Mouse (Mus musculus) megakaryocyte, embryonic 14.5 days (primary cell): ENCODE measurements around the gene Itga9. TPM values are rescaled to one million over a fixed set of nuclear protein-coding genes. Genes with fewer than 3 reads are reported as not detected.

Source experiments
- H3K27me3 ChIP-seq: replicated peaks from 2 replicates; pipeline ENCODE3; 2012; ENCODE audit warnings: inconsistent platforms
- H3K36me3 ChIP-seq: replicated peaks from 2 replicates; pipeline ENCODE3; 2012; ENCODE audit warnings: low read length, inconsistent platforms, mixed read lengths
- H3K4me1 ChIP-seq: 2 replicates; pipeline ENCODE4 v1.6.1; 2012; ENCODE audit warnings: inconsistent platforms
- H3K4me3 ChIP-seq: replicated peaks from 2 replicates; pipeline ENCODE3; 2012; ENCODE audit warnings: moderate library complexity, mild to moderate bottlenecking, inconsistent platforms
- H3K9me3 ChIP-seq: 2 replicates; pipeline ENCODE4 v1.6.1; 2012; ENCODE audit warnings: inconsistent platforms
- FLI1 ChIP-seq: IDR thresholded peaks from 2 replicates; pipeline ENCODE4 v1.6.1; 2012; ENCODE audit warnings: low read length, inconsistent platforms, mixed read lengths
- GATA1 ChIP-seq: IDR thresholded peaks from 3 replicates; pipeline ENCODE4 v1.6.1; 2012; ENCODE audit warnings: mixed read lengths, low read length, inconsistent platforms, borderline replicate concordance
- polyA plus RNA-seq: library from polyadenylated mRNA; stranded (reverse); fragments of >175 nt; gene quantifications from 2 replicates; pipeline ENCODE4 v1.2.3, GENCODE M21; 2012; ENCODE audit warnings: low replicate concordance; ENCODE audit not compliant: insufficient read depth

Gene Itga9
- polyA plus RNA-seq, 1 experiment: 0.30 TPM

- H3K27me3 ChIP-seq: peaks cover 2% of the 10 kb centered on the region
- H3K36me3 ChIP-seq: no peaks in the 10 kb centered on the region
- H3K4me1 ChIP-seq: no peaks in the 10 kb centered on the region
- H3K4me3 ChIP-seq: no peak overlapping the region
- peaks cover 5% of the 10 kb centered on the region for H3K9me3 ChIP-seq
- no peak for TF ChIP-seq FLI1
- no peak for TF ChIP-seq GATA1
Observed at GRCm38 (mm10) chr9:118815543-118815942, 209.1 kb downstream of the Itga9 start.

- Histone ChIP-seq H3K4me1 (peaks cover 11% of the 10 kb centered on the region; the same call in 1 of the 2 replicates), H3K27me3 (peaks cover 10% of the 10 kb centered on the region), H3K9me3 (peaks cover 5% of the 10 kb centered on the region), H3K4me3 (no peak overlapping the region), H3K36me3 (no peaks in the 10 kb centered on the region)
- TF ChIP-seq GATA1 (no peak), FLI1 (no peak)
Observed at GRCm38 (mm10) chr9:118818508-118818907, 212.0 kb downstream of the Itga9 start.

DNA sequence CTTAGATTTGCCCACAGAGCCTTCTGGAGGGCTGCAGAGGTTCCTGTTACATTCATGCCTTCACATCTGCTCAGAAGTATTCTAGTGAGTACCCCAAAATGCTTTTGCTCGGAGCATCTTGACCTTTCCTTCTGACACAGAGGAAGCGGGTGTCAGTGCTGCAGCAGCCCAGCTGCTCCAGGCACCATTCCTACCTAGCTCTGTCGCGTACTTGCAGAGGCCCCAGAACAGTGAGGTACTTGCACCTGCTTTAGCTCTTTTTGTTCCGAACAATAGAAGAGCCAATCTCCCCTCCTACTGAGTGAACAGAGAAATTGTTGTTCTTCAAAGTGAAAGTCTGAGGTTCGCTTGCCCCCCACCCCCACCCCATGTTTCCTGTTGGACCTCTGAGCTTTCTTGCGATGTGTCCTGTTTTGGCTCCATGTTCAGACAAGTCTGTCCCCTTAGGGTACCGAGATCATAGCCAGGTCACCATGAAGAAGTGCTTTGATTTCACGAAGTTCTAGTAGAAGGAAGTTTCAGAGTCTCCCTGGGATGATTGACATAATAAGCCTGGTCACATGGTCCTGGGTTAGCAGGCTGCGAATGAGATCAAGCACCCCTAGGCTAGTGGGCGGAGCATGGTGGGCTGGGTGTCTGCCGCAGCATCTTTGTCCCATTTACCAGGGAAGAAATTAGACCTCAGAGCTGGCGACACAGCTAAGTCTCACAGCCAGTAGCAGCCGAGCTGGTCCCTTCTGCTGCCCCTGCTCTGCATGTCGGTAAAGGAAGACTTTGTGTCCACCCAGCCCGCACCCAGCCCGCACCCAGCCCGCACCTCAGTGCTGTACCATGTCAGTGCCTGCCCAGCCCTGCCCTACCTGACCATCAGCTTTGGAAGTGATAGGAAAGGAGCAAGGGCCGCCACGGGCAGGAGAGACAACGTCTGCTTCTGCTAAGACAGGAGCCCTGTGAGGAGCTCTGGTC, 215.0 kb downstream of the Itga9 start:
- H3K9me3 ChIP-seq: peaks cover 8% of the 10 kb centered on the region; the same call in 1 of the 2 replicates
- TF ChIP-seq FLI1 (no peak), GATA1 (no peak)
- H3K4me3 ChIP-seq: no peak overlapping the region

DNA sequence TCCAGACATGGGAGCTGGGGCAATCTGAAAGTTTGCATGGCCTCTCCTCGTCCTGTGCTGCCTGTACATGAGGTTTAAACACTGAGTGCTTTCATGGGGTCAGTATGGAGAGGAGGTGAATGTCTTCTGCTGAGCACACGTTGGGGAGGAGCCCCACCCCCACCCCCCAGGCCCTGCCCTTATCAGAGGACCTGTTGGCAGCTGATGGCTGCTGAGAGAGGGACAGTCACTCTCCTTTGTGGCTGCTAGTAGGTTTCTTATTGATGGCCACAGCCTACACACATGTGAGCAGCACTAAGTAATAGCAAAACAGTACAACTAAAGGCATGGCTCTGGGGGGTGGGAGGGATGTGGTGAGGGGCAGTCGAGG, 215.7 kb downstream of the Itga9 start:
- Histone ChIP-seq H3K27me3 (peaks cover 13% of the 10 kb centered on the region), H3K36me3 (no peaks in the 10 kb centered on the region), H3K4me1 (peaks cover 11% of the 10 kb centered on the region; the same call in 1 of the 2 replicates), H3K9me3 (peaks cover 8% of the 10 kb centered on the region; the same call in 1 of the 2 replicates), H3K4me3 (no peak overlapping the region)
- TF ChIP-seq FLI1 (no peak), GATA1 (no peak)

More for the DNA sequence above, 215.0 kb downstream of the Itga9 start:
- Histone ChIP-seq H3K4me1 (peaks cover 11% of the 10 kb centered on the region; the same call in 1 of the 2 replicates), H3K27me3 (peaks cover 13% of the 10 kb centered on the region), H3K36me3 (no peaks in the 10 kb centered on the region)

DNA sequence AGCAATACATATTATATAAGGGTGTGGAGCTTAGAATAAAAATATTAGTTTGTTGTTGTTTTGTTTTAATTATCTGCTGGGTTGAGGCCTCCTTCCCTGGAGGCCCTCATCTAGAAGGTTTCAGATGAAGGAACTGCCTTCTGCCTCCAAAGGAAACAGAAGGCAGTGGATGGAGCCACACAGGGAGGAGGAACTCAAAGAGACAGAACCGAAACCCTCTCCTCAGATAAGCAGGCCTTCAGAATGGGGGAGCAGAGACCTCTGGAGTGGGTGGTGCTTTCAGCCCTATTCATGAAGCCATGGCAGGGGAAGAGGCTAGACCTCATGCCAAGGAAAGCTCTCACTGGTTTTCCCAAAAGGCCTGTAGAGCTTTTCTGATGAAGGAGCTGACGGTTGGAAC, 216.1 kb downstream of the Itga9 start:
- Histone ChIP-seq H3K4me3 (no peak overlapping the region), H3K9me3 (peaks cover 8% of the 10 kb centered on the region; the same call in 1 of the 2 replicates), H3K27me3 (peaks cover 13% of the 10 kb centered on the region), H3K36me3 (no peaks in the 10 kb centered on the region), H3K4me1 (peaks cover 11% of the 10 kb centered on the region; the same call in 1 of the 2 replicates)
- TF ChIP-seq GATA1: no peak
- no peak for TF ChIP-seq FLI1

- Histone ChIP-seq H3K36me3 (no peaks in the 10 kb centered on the region), H3K9me3 (no peaks in the 10 kb centered on the region), H3K27me3 (peaks cover 10% of the 10 kb centered on the region), H3K4me1 (peaks cover 5% of the 10 kb centered on the region), H3K4me3 (no peak overlapping the region)
- TF ChIP-seq GATA1 (no peak), FLI1 (no peak)
Observed at GRCm38 (mm10) chr9:118831080-118831479, 224.6 kb downstream of the Itga9 start.

DNA sequence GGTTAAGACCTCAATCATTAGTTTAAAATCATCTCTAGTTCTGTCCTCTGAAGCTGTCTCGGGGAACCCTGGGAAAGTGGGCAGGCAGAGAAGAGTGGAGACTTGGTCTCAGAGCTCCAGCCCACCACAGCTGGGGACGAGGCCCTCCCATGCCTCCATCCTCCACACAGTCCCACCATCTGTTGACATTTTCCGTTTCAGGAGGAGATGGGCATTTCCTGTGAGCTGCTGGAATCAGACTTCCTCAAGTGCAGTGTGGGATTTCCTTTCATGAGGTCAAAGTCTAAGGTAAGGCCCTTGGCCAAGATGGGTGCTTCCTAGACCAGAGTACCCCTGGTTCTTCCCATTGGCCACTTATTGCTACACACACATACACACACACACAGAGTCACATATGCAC, 226.0 kb downstream of the Itga9 start:
- peaks cover 14% of the 10 kb centered on the region for H3K27me3 ChIP-seq
- TF ChIP-seq GATA1: no peak
- no peak for TF ChIP-seq FLI1
- H3K9me3 ChIP-seq: peaks cover 6% of the 10 kb centered on the region; the same call in 1 of the 2 replicates
- H3K36me3 ChIP-seq: no peaks in the 10 kb centered on the region
- peaks cover 5% of the 10 kb centered on the region for H3K4me1 ChIP-seq
- H3K4me3 ChIP-seq: no peak overlapping the region

DNA sequence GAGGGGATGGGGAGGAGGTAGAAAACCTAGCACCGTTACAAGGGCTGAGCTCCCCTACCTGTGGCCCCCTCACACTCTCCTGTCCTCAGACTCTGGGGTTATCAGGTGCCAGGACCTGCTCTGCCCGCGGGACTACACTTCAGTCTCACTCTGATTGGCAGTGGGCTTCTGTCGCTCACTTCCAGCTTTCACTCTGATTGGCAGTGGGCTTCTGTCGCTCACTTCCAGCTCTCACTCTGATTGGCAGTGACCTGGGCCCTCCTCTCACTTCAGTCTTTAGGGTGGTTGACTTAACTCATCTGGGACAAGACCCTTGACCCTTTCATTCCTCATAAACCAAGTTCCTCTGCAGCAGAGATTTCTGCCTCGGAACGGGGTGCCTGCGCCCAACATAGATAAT, 226.9 kb downstream of the Itga9 start:
- TF ChIP-seq GATA1: no peak
- no peak for TF ChIP-seq FLI1
- H3K4me1 ChIP-seq: peaks cover 5% of the 10 kb centered on the region
- H3K36me3 ChIP-seq: no peaks in the 10 kb centered on the region
- peaks cover 14% of the 10 kb centered on the region for H3K27me3 ChIP-seq
- H3K9me3 ChIP-seq: peaks cover 6% of the 10 kb centered on the region; the same call in 1 of the 2 replicates
- no peak overlapping the region for H3K4me3 ChIP-seq

GRCm38 (mm10) chr9:118838910-118839667, 232.6 kb downstream of the Itga9 start:
- no peak overlapping the region for H3K4me3 ChIP-seq
- TF ChIP-seq FLI1 (no peak), GATA1 (no peak)
- H3K4me1 ChIP-seq: no peaks in the 10 kb centered on the region; the same call in 1 of the 2 replicates
- peaks cover 6% of the 10 kb centered on the region; the same call in 1 of the 2 replicates for H3K9me3 ChIP-seq
- H3K27me3 ChIP-seq: peaks cover 29% of the 10 kb centered on the region
- no peaks in the 10 kb centered on the region for H3K36me3 ChIP-seq
